In the genomic region with DNA sequence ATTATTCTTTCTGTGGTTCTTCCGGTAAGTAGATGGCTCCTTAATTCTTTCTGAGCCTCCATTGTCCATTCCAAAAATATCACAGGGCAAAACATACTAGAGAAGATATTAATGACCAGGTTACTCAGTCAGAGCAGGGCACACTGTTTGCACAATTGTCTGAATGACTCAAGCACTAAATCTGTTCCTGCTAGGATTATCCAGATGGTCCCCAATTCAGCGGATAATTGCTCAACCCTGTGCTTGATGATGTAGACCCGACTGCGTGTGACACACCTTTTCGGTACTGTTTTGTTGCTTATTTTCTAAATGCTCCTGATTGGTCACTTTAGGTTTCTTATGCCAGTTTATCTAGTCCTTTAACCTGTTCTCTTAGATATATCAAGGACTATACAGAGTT, we compare ENCODE assay signal across 15 mouse cellular contexts.
"Had no signal": no experiment of that assay in that cellular context is flagged by ENCODE, and none has a peak within 500 bp of the region (broad histone marks: within the 10 kb centered on the region; RNA-seq: fewer than 3 reads in every experiment).

No protein-coding gene starts in this region.

- DNase-seq: kidney, adult 18-20 months; kidney, adult 9 months; kidney, postnatal 14 days; kidney, postnatal 4 days; liver; lung, adult 18-20 months; lung, postnatal 10 days; lung, postnatal 36 days; midbrain, embryonic 14.5 days; right cerebral cortex, adult 18-20 months; right cerebral cortex, postnatal 14 days; right cerebral cortex, postnatal 4 days; thymus, adult 2 months; thymus, postnatal 14 days; thymus, postnatal 4 days had no signal
